Mouse (Mus musculus) heart, adult 2 months (tissue): Measurements from ENCODE around the gene Notch3.
"Not testable (repeated sequence)": the region's sequence is repeated elsewhere in the genome, so short reads cannot be mapped to it uniquely, and the experiment has no call there.

Experiments used
- CTCF ChIP-seq: fragments of 200-600 bp; IDR thresholded peaks from 2 replicates; pipeline ENCODE4 v1.8.1; 2022; ENCODE audit warnings: antibody characterized with exemption, mild to moderate bottlenecking, moderate library complexity
- EP300 ChIP-seq: fragments of 200-500 bp; IDR thresholded peaks from 2 replicates; pipeline ENCODE4 v1.6.1; 2011; ENCODE audit warnings: low read depth, low read length, control low read depth; ENCODE audit not compliant: insufficient read depth
- POLR2A ChIP-seq: fragments of 200-500 bp; IDR thresholded peaks from 2 replicates; pipeline ENCODE4 v1.6.1; 2011; ENCODE audit warnings: mild to moderate bottlenecking, low read depth, low read length, control low read depth; ENCODE audit not compliant: insufficient read depth

DNA sequence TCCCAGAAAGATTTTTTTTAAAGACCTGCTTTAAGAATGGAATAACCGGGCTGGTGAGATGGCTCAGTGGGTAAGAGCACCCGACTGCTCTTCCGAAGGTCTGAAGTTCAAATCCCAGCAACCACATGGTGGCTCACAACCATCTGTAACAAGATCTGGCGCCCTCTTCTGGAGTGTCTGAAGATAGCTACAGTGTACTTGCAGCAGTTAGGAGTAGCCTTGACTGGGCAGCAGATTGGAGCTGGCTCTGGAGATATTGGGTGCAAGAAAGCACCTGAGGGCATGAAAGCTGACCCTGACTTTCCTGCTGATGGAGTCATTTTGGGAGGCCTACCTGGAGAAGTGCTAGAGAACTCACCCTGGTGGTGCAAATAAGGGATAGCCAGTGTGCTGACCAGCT, 48.9 kb upstream of the Notch3 start:
- peak; percentile 66 for TF ChIP-seq CTCF
- not testable (repeated sequence) for TF ChIP-seq POLR2A, EP300
